Mouse (Mus musculus) neural tube, embryonic 12.5 days (tissue): ENCODE data around the gene Tsc22d4. TPM values are rescaled to one million over a fixed set of nuclear protein-coding genes. Genes with fewer than 3 reads are reported as not detected.
A peak's percentile ranks its signal among the peaks of the same experiment; 100 is the strongest.

Experiments
- ATAC-seq: fragments of 200-750 bp; cut with Nextera tagmentation; 2 replicates; pipeline ENCODE4 v1.8.0; 2017; ENCODE audit warnings: low read depth, mild to moderate bottlenecking, moderate TSS enrichment, moderate library complexity; ENCODE audit not compliant: low FRiP score
- H3K27ac ChIP-seq: fragments of 300-500 bp; sonication (generic); 2 replicates; pipeline ENCODE4 v1.5.1; 2016
- H3K27me3 ChIP-seq: fragments of 300-500 bp; sonication (generic); replicated peaks from 2 replicates; pipeline ENCODE4 v1.6.1; 2016; ENCODE audit warnings: mild to moderate bottlenecking
- H3K36me3 ChIP-seq: fragments of 300-500 bp; sonication (generic); 2 replicates; pipeline ENCODE4 v1.6.1; 2016; ENCODE audit warnings: mild to moderate bottlenecking
- H3K4me1 ChIP-seq: fragments of 300-500 bp; sonication (generic); 2 replicates; pipeline ENCODE4 v1.6.1; 2016
- H3K4me2 ChIP-seq: fragments of 300-500 bp; sonication (generic); replicated peaks from 2 replicates; pipeline ENCODE4 v1.6.1; 2016; ENCODE audit warnings: mild to moderate bottlenecking
- H3K4me3 ChIP-seq: fragments of 300-500 bp; sonication (generic); 2 replicates; pipeline ENCODE4 v1.5.1; 2016
- H3K9ac ChIP-seq: fragments of 300-500 bp; sonication (generic); 2 replicates; pipeline ENCODE4 v1.6.1; 2016; ENCODE audit warnings: mild to moderate bottlenecking
- H3K9me3 ChIP-seq: fragments of 300-500 bp; sonication (generic); 2 replicates; pipeline ENCODE4 v1.6.1; 2016; ENCODE audit warnings: mild to moderate bottlenecking
- WGBS: fragments of 180-500 bp; shearing (Covaris S2); methylation state at CpG from one replicate; pipeline ENCODE4 v1.1.7; 2016; 5-methylcytosine and 5-hydroxymethylcytosine counted together
- polyA plus RNA-seq: library from polyadenylated mRNA; unstranded; fragments of >200 nt; fragmentation: Nextera tagmentation; extraction: Ambion mirVana; gene quantifications from 2 replicates; pipeline ENCODE4 v1.2.1, GENCODE M21; 2016

Gene Tsc22d4
- polyA plus RNA-seq, 1 experiment from 2014 or later, result 68.7 TPM

DNA sequence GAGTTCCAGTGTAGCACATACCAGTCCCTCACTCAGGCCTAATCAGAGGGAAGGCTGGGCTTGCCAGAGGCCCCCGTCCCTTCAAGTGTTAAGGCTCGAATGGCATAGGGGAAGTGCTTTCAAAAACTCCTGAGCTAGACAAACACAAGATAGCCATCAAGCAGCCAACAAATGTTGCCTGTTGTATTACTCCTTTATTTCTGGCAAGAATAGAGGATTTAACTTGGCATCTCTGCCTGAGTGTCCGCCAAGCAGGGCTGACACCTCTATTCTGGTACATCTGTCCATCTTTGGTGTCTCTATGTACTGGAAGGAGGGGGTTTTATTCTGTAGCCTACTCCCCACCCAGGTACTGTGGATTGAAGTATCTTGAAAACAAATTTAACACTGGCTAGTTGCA lies 10.6 kb downstream of the Tsc22d4 start:
- Histone ChIP-seq H3K36me3 (peaks cover 63% of the 10 kb centered on the region), H3K4me1 (0 out of 2 replicates have a peak, but pooled peaks cover 5% of the 10 kb centered on the region), H3K4me2 (no peak overlapping the region), H3K27ac (no peak overlapping the region), H3K27me3 (no peaks in the 10 kb centered on the region), H3K4me3 (no peak overlapping the region), H3K9ac (no peak overlapping the region), H3K9me3 (no peaks in the 10 kb centered on the region)
- WGBS, result 90% methylated on average over 3 of the region's 3 CpGs
- no peak for ATAC-seq

DNA sequence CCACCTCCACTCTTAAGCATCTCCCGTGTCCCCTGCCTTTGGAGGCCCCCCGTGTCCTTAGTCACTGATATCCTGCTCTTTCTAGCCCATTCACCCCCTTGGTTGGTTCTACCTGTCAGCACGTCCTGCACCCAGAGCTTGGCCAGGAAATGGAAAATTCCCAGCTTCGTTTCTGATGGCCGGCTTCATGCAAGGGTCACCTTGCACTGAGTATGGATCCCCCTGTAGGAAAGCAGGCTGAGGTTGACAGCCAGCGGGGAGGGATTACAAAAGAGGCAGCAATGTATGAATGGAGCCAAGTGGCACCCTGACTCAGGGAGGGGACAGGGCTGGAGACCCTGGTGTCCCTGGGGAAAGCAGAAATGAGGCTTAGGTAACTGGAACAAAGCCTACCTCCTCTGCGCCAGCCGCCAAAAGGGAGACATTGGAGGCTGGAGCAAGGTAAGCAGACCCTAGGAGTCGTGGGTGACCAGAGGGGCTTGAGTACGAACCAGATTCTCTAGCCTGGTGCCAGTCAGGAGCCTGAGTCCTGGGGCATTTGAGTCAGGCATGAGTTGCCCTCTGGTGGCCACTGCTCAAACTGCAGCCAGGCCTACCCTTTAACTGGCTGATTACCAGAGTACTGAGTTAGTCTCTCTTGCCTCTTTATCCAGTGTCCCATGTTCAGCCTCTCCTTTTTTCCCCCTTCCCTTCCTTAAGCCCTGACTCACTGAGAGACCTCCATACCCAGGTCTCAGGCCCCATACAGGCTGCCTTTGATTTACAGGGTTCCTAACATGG lies 11.5 kb downstream of the Tsc22d4 start:
- Histone ChIP-seq H3K9ac (no peak overlapping the region), H3K4me2 (no peak overlapping the region), H3K36me3 (peaks cover 53% of the 10 kb centered on the region), H3K4me3 (no peak overlapping the region), H3K4me1 (0 out of 2 replicates have a peak, but pooled peaks cover 5% of the 10 kb centered on the region), H3K27ac (no peak overlapping the region), H3K27me3 (no peaks in the 10 kb centered on the region), H3K9me3 (no peaks in the 10 kb centered on the region)
- peak; percentile 45 for ATAC-seq
- 43% methylated on average over 10 of the region's 10 CpGs for WGBS

DNA sequence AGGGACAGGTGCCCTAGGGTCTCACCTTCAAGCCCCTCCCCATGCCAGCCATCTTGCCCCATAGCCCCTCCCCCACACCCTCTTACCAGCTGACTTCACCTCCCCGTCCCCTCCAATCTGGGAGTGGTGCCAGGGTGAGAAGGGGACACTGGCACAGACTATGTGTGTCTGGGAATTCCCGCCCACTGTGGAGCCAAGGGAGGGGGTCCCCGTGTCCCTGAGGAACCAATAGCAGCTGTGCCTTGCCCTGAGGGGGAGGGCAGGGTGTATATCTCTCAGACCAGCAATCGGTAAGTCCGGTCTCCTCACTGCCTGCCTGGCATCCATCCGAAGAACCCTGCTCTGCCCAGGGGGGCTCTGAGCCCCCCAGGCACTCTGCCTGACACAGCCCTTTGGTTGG lies 12.4 kb downstream of the Tsc22d4 start:
- Histone ChIP-seq H3K27ac (no peak overlapping the region), H3K4me3 (no peak overlapping the region), H3K9me3 (no peaks in the 10 kb centered on the region), H3K9ac (no peak overlapping the region), H3K36me3 (peaks cover 47% of the 10 kb centered on the region), H3K4me1 (0 out of 2 replicates have a peak, but pooled peaks cover 5% of the 10 kb centered on the region), H3K4me2 (no peak overlapping the region; the same call in 1 of the 2 replicates), H3K27me3 (no peaks in the 10 kb centered on the region)
- WGBS, result 70% methylated on average over 6 of the region's 6 CpGs
- peak; percentile 45; the same call in 1 of the 2 replicates for ATAC-seq

DNA sequence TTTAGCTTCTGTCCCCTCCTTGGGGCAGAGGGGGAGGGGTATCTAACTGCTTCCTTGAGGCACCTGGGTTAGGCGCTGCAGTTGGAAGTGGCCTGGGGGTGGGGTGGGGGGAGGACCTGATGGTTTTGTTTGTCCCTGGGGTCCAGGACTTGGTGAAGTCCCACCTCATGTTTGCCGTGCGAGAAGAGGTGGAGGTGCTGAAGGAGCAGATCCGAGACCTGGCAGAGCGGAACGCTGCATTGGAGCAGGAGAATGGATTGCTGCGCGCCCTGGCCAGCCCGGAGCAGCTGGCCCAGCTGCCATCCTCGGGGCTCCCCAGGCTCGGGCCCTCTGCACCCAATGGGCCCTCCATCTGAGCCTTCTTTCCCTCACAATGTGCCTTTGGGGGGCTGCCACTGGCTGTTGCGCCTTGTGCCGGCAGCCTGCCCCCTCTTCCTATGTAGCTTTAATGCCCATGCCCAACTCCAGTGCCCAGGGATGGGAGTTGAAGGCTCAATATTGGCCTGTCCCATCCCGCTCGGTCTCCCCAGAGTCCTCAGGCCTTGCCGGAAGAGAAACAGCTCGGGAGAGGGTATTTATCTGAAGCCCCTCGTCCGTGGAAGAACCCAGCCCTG lies 13.5 kb downstream of the Tsc22d4 start:
- ATAC-seq, result no peak
- Histone ChIP-seq H3K4me1 (0 out of 2 replicates have a peak, but pooled peaks cover 5% of the 10 kb centered on the region), H3K9me3 (no peaks in the 10 kb centered on the region), H3K4me2 (no peak overlapping the region), H3K36me3 (peaks cover 36% of the 10 kb centered on the region), H3K9ac (no peak overlapping the region), H3K27me3 (no peaks in the 10 kb centered on the region), H3K4me3 (no peak overlapping the region), H3K27ac (no peak overlapping the region)
- whole genome bisulfite sequencing, result 94% methylated on average over 19 of the region's 19 CpGs

DNA sequence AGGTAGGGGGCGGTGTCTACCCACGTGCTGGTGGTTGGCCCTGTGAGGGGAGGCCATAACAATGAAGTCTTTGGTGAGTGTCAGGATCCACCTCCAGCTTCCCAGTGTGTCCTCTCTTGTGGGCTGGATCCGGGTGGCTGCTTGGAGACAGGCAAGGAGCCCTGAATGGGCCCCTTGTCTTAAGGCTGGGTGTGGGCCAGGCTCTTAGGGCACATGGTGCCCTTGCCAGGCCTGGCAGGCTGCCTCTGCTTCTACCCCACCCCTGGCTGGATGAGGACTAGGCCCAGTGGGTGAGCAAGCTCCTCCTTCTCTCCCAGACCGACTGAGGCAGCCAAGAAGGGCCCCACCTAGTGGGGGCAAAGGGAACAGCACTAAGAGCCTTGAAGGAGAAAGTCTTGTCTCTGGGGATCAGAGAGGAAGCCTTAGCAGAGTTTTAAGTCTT lies 14.5 kb downstream of the Tsc22d4 start:
- H3K4me3 ChIP-seq, result no peak overlapping the region
- peak; percentile 62 for ATAC-seq

DNA sequence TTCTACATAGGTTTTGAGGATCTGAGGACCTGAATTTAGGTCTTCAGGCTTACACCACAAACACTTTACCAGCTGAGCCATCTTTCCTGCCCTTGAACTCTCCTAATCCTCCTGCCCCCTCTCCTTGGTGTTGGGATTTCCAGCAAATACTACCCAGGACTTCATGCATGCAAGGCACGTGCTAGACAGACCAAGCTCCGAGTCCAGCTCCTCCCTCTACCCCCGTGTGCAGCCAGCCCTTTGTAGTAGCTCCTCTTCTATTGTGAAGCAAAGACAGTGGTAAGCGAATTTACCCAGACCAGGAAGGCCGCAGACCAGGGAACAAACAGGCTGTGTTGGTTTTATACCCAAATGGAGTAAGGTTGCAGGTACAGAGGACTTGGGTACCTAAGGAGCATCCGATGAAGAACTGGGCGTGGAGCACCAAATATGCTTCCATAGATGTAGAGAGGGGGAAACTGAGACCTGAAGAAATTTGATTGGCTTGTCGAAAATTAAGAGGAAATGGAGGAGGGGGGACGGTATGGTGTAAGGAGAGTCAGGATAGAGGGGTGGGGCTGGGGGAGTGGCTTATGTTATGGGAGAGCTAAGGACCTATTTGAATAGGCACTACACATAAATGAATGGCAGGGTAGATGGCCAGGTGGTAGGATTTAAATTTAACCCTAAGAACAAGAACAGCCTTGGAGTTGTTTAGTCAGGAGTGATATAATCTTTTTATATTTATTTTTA lies 19.2 kb downstream of the Tsc22d4 start:
- Histone ChIP-seq H3K9me3 (no peaks in the 10 kb centered on the region), H3K27ac (no peak overlapping the region), H3K4me2 (no peak overlapping the region), H3K9ac (no peak overlapping the region), H3K36me3 (0 out of 2 replicates have a peak, but pooled peaks cover 2% of the 10 kb centered on the region), H3K27me3 (no peaks in the 10 kb centered on the region), H3K4me3 (no peak overlapping the region), H3K4me1 (no peaks in the 10 kb centered on the region)
- no peak for ATAC-seq
- 50% methylated on average over 9 of the region's 9 CpGs for WGBS

More for the DNA sequence above, 14.5 kb downstream of the Tsc22d4 start:
- Histone ChIP-seq H3K36me3 (peaks cover 32% of the 10 kb centered on the region), H3K9me3 (no peaks in the 10 kb centered on the region), H3K4me1 (0 out of 2 replicates have a peak, but pooled peaks cover 5% of the 10 kb centered on the region), H3K4me2 (no peak overlapping the region), H3K27me3 (no peaks in the 10 kb centered on the region), H3K27ac (no peak overlapping the region), H3K9ac (no peak overlapping the region)
- WGBS, result 27% methylated on average over 4 of the region's 4 CpGs

DNA sequence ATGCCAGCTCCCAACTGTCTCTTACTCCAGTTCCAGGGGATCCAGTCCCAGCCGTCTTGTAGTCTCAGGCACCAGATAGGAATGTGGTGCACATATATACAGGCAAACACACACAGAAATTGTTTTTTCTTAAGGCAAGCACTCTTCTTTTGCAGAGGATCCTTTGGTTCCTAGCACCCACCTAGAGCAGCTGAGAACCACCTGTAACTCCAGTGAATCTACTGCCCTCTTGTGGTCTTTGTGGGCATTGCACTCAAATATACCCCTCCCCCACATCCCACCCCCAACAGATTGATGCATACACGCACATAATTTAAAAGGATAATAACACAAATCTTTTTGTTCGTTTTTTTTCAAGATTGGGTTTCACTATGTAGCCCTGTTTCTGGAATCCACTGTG lies 20.7 kb downstream of the Tsc22d4 start:
- Histone ChIP-seq H3K9ac (no peak overlapping the region), H3K4me1 (no peaks in the 10 kb centered on the region), H3K36me3 (no peaks in the 10 kb centered on the region), H3K4me3 (no peak overlapping the region), H3K27me3 (no peaks in the 10 kb centered on the region), H3K27ac (no peak overlapping the region), H3K9me3 (no peaks in the 10 kb centered on the region), H3K4me2 (no peak overlapping the region)
- WGBS, result 59% methylated on average over 3 of the region's 3 CpGs
- no peak for ATAC-seq

DNA sequence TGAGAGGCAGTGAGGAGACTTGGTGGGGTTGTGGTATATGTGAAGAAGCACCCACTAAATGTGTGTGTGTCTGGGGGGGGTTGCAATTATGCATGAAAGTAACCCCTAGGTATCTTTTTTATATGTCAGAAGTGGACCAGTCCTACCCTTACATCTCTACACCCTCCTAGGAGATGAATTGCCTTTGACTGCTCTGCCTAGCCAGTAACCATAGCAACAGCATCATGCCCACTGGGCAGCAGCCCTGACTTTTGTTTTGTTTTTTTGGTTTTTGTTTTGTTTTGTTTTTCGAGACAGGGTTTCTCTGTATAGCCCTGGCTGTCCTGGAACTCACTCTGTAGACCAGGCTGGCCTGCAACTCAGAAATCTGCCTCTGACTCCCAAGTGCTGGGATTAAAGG lies 22.9 kb downstream of the Tsc22d4 start:
- Histone ChIP-seq H3K4me2 (no peak overlapping the region), H3K36me3 (no peaks in the 10 kb centered on the region), H3K27me3 (no peaks in the 10 kb centered on the region), H3K9me3 (no peaks in the 10 kb centered on the region), H3K9ac (no peak overlapping the region), H3K4me1 (no peaks in the 10 kb centered on the region), H3K4me3 (no peak overlapping the region), H3K27ac (no peak overlapping the region)
- WGBS, result 25% methylated on average over 1 of the region's 1 CpGs
- 0 out of 2 replicates have a peak, but pooled peaks have one; percentile 44 for ATAC-seq

DNA sequence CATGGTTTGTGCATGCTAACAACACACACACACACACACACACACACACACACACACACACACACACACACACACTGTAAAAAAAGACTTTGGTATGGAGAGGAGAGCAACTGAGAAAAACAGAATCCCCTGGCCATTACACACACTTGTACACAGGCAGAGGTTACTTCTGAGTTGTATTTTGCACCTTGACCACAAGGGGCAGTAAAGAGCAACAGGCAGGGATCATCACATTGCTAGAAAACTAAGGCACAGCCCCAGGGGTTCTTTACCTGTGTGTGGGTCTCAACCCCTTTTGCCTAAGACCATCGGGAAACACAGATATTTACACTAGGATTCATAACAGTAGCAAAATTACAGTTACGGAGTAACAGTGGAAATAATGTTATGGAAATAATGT lies 25.2 kb downstream of the Tsc22d4 start:
- Histone ChIP-seq H3K4me2 (no peak overlapping the region), H3K4me3 (no peak overlapping the region), H3K27ac (no peak overlapping the region), H3K36me3 (no peaks in the 10 kb centered on the region), H3K9me3 (no peaks in the 10 kb centered on the region), H3K4me1 (no peaks in the 10 kb centered on the region), H3K27me3 (no peaks in the 10 kb centered on the region), H3K9ac (no peak overlapping the region)
- ATAC-seq, result no peak
- 41% methylated on average over 2 of the region's 2 CpGs for WGBS

DNA sequence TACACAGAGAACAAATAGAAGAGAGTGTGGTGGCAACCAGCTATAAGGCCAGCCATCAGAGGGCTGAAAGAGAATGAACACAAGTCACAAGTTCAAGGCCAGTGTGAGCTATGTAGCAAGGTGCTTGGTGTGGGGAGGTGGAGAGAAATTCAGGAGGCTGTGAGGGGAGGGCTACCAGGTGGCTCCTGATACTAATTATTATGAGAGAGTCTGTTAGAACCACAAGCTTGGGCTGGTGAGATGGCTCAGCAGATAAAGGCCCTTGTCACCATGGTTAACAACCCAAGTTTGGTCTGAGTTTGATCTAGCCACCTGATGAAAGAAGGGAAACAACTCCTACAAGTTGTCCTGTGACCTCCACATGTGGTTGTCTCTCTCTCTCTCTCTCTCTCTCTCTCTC lies 27.2 kb downstream of the Tsc22d4 start:
- H3K4me1 ChIP-seq, result no peaks in the 10 kb centered on the region
- no peak overlapping the region for H3K9ac ChIP-seq
- no peak for ATAC-seq
- no peaks in the 10 kb centered on the region for H3K9me3 ChIP-seq
- no peaks in the 10 kb centered on the region for H3K27me3 ChIP-seq
- H3K36me3 ChIP-seq, result no peaks in the 10 kb centered on the region
- no peak overlapping the region for H3K4me3 ChIP-seq
- H3K27ac ChIP-seq, result no peak overlapping the region
- no peak overlapping the region for H3K4me2 ChIP-seq

DNA sequence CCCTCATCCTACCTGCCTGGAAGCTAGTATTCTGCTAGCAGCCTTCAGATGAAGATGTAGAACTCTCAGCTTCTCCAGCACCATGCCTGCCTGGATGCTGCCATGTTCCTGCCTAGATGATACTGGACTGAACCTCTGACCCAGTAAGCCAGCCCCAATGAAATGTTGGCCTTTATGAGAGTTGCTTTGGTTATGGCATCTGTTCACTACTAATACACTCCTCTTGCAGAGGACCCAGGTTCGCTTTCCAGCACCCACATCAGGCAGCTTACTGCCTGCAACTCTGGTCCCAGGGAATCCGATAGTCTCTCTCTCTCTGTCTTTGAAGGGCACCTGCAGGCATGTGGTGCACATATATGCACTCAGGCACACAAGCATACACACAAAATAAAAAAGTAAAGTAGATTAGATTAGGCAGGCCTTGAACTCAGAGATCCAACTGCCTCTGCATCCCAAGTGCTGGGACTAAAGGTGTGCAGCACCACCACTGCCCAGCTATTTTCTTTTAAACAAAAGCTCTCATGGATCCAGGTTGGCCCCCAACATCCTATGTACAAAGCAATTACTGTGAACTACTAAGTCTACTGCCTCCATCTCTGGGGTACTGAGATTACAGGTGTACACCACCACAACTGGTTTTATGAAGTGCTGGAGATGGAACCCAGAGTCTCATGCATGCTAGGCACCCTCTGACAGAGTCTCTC lies 30.2 kb downstream of the Tsc22d4 start:
- no peak for ATAC-seq
- H3K4me2 ChIP-seq, result no peak overlapping the region
- H3K4me1 ChIP-seq, result peaks cover 18% of the 10 kb centered on the region

More for the DNA sequence above, 30.2 kb downstream of the Tsc22d4 start:
- Histone ChIP-seq H3K4me3 (no peak overlapping the region), H3K9me3 (no peaks in the 10 kb centered on the region), H3K36me3 (peaks cover 7% of the 10 kb centered on the region; the same call in 1 of the 2 replicates), H3K27me3 (no peaks in the 10 kb centered on the region), H3K27ac (no peak overlapping the region), H3K9ac (no peak overlapping the region)
- WGBS, result 96% methylated on average over 2 of the region's 2 CpGs
